7 mouse cellular contexts compared by ENCODE assay signal in genomic region chr2:34771368-34772226, GRCm38 (mm10). TPM values are rescaled to one million over a fixed set of nuclear protein-coding genes. Genes with fewer than 3 reads are reported as not detected.
DNase-seq lines count a peak whose midpoint lies in the region; ATAC-seq lines count a peak whose summit lies in the region.

Gene Hspa5 (plus strand): TSS chr2:34771970.

- peak; percentile 99 for ATAC-seq in intestine, embryonic 15.5 days

- peak within 1 kb of the TSS; percentile 90 for H3K27ac ChIP-seq in intestine, embryonic 15.5 days
- peak within 1 kb of the TSS; percentile 99 for H3K27ac ChIP-seq in midbrain, embryonic 10.5 days (replicated peaks)

- H3K4me2 ChIP-seq in intestine, embryonic 15.5 days (replicated peaks), result peak within 1 kb of the TSS; percentile 61

- H3K36me3 ChIP-seq in intestine, embryonic 15.5 days, result peaks cover 26% of the 10 kb centered on the region
- H3K36me3 ChIP-seq in midbrain, embryonic 10.5 days, result peaks cover 48% of the 10 kb centered on the region

- intact Hi-C loops in gastrocnemius, postnatal 36 days (cut with DNase I), result no loop called here
- intact Hi-C loops in left cerebral cortex, postnatal 25 days (cut with DNase I), result loop anchor here (2.0 kb wide), 2 partner anchors 17 to 27 kb away; partner anchors contain the start of genes Gapvd1 and Rabepk

- peak within 1 kb of the TSS; percentile 88 for H3K4me3 ChIP-seq in intestine, embryonic 15.5 days (replicated peaks)
- H3K4me3 ChIP-seq in midbrain, embryonic 10.5 days, result peak within 1 kb of the TSS; percentile 100

- DNase-seq in adrenal gland, adult 2 months, result peak; percentile 100
- peak; percentile 98 for DNase-seq in embryo, embryonic 11.5 days (ENCODE audit: low read depth, low spot score)
- DNase-seq in gastrocnemius, postnatal 36 days, result peak; percentile 96 to 99
- DNase-seq in left cerebral cortex, postnatal 25 days (ENCODE audit: low spot score in 2 of 2), result peak; percentile 100
- peak; percentile 100 for DNase-seq in midbrain, embryonic 10.5 days (ENCODE audit: low spot score)
- peak; percentile 94 for DNase-seq in right cerebral cortex, postnatal 4 days

- H3K9ac ChIP-seq in intestine, embryonic 15.5 days, result peak within 1 kb of the TSS; percentile 97

- under 1% methylated on average over 60 of the region's 60 CpGs for WGBS in intestine, embryonic 15.5 days
- WGBS in midbrain, embryonic 10.5 days, result under 1% methylated on average over 60 of the region's 60 CpGs

- H3K9me3 ChIP-seq in intestine, embryonic 15.5 days, result no peaks in the 10 kb centered on the region
- H3K9me3 ChIP-seq in midbrain, embryonic 10.5 days (replicated peaks), result no peaks in the 10 kb centered on the region

- H3K27me3 ChIP-seq in intestine, embryonic 15.5 days (replicated peaks), result no peaks in the 10 kb centered on the region
- no peaks in the 10 kb centered on the region for H3K27me3 ChIP-seq in midbrain, embryonic 10.5 days (ENCODE audit: low read depth, poor library complexity, severe bottlenecking)

- peaks cover 28% of the 10 kb centered on the region for H3K4me1 ChIP-seq in intestine, embryonic 15.5 days (replicated peaks)
- H3K4me1 ChIP-seq in midbrain, embryonic 10.5 days, result peaks cover 45% of the 10 kb centered on the region

RNA-seq across cellular contexts. Expression of gene Hspa5, which starts in this region (rescaled TPM):
- 100 to 1,000 TPM; 501 to 605 TPM for total RNA-seq in adrenal gland, adult 2 months (2021)
- polyA plus RNA-seq in adrenal gland, adult 2 months (2012; rRNA removed), result 869 and 995 TPM in 2 replicates
- 100 to 1,000 TPM; 168 to 180 TPM for total RNA-seq in gastrocnemius, postnatal 36 days (2021)
- 1,028 and 1,048 TPM in 2 replicates for polyA plus RNA-seq in intestine, embryonic 15.5 days (2015; fragmentation: Nextera tagmentation; extraction: Ambion mirVana)
- 100 to 1,000 TPM; 394 to 427 TPM for total RNA-seq in left cerebral cortex, postnatal 25 days (2021)
- polyA plus RNA-seq in midbrain, embryonic 10.5 days (2016; fragmentation: Nextera tagmentation; extraction: Ambion mirVana), result 811 and 977 TPM in 2 replicates

Comparison
In these comparisons a context has a peak if more than half of its experiments do, and no peak if none do; other contexts are left out.
1. Peak in every context shown above with its lines: DNase-seq, ATAC-seq, H3K4me3 ChIP-seq and H3K27ac ChIP-seq.